Mouse (Mus musculus): ENCODE results near the gene Skor1.

GRCm38 (mm10) chr9:63143641-63144501 is 4.9 kb downstream of the Skor1 start:
- TF ChIP-seq CTCF (IDR thresholded peaks at IDR 0.05; ENCODE audit: control insufficient read depth, insufficient read depth, insufficient read length) (no peak), USF1 (IDR thresholded peaks at IDR 0.05; ENCODE audit: low read depth) (no peak), MAX (IDR thresholded peaks at IDR 0.05) (no peak), FOSL1 (IDR thresholded peaks at IDR 0.05; ENCODE audit: insufficient read depth, low read length, poor library complexity, severe bottlenecking) (no peak)
